Mouse (Mus musculus) bone marrow, adult 2 months (tissue): ENCODE data around the gene Man2a1.

ENCODE experiments used
- CTCF ChIP-seq: fragments of 200-500 bp; IDR thresholded peaks from 2 replicates; pipeline ENCODE4 v1.5.1; 2011; ENCODE audit warnings: low read length, control low read depth; ENCODE audit not compliant: control insufficient read depth, insufficient read depth
- POLR2A ChIP-seq: fragments of 200-500 bp; IDR thresholded peaks from 2 replicates; pipeline ENCODE4 v1.6.1; 2011; ENCODE audit warnings: low read depth, mild to moderate bottlenecking, control low read depth, low read length, borderline replicate concordance; ENCODE audit not compliant: control insufficient read depth

- TF ChIP-seq CTCF = no peak
- TF ChIP-seq POLR2A = no peak
These were observed 137.4 kb downstream of the Man2a1 start for GRCm38 (mm10) chr17:64737918-64738317.
